Mouse (Mus musculus): ENCODE data around the gene Prim2. TPM values are rescaled to one million over a fixed set of nuclear protein-coding genes. Genes with fewer than 3 reads are reported as not detected.

Gene Prim2
- polyA plus RNA-seq, 1 experiment from 2014 or later, result 41.9 TPM

DNA sequence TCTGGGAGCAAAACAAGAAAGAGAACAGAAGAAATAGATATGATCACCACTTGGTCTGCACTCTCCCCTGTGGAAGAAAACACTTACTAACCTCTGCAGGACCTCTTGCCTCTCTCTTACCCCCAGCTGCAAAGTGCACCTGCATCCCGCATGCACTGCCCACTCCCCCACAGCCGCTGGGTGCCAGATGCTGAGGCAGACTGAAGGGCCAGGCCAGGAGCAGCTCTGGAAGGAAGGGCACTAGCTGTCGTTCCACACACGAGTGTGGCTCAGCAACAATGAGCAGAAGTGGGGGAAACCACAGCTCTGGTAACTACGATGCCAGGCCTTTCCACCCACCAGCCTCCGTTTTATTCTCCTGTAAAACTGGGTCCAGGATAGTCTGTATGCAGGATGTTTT lies 105.6 kb downstream of the Prim2 start:
- WGBS, result 78% methylated on average over 6 of the region's 6 CpGs
- Histone ChIP-seq H3K9me3 (ENCODE audit: control insufficient read depth, low read length) (no peaks in the 10 kb centered on the region), H3K9ac (ENCODE audit: low read length) (no peak overlapping the region), H3K4me2 (ENCODE audit: low read depth) (no peak overlapping the region), H3K36me3 (ENCODE audit: control insufficient read depth, insufficient read depth, low read length) (no peaks in the 10 kb centered on the region), H3K27ac (ENCODE audit: low read depth, low read length) (no peak overlapping the region), H3K4me1 (ENCODE audit: control insufficient read depth, insufficient read depth, low read length) (no peaks in the 10 kb centered on the region), H3K27me3 (ENCODE audit: control insufficient read depth, insufficient read depth, low read length) (no peaks in the 10 kb centered on the region), H3K4me3 (ENCODE audit: low read depth, low read length) (no peak overlapping the region)
- DNase-seq (ENCODE audit: low spot score), result no peak
- no peak for ATAC-seq (ENCODE audit: insufficient read depth, low FRiP score, low TSS enrichment)

DNA sequence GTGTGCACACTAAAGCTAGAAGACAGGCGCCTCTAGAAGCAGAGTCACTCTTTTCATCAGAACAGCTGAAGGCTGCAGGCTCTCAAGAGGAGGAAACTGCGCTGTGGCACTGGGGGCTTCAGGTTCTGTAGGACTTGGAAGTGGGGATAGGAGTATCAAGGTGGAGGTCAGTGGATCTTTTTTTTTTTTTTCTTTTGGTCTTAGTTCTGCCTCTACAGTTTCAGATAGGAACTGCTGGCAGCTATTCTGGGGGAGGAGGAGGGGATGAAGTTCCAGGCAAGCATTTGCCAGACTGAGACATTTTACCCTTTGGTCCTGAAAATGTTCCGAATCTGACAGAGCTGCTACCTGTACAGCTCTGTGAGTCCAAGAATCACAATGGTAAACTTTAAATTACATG lies 106.0 kb downstream of the Prim2 start:
- H3K9me3 ChIP-seq (ENCODE audit: control insufficient read depth, low read length), result no peaks in the 10 kb centered on the region
- no peak overlapping the region for H3K4me3 ChIP-seq (ENCODE audit: low read depth, low read length)
- no peak overlapping the region for H3K9ac ChIP-seq (ENCODE audit: low read length)
- DNase-seq (ENCODE audit: low spot score), result no peak
- H3K36me3 ChIP-seq (ENCODE audit: control insufficient read depth, insufficient read depth, low read length), result no peaks in the 10 kb centered on the region
- no peaks in the 10 kb centered on the region for H3K4me1 ChIP-seq (ENCODE audit: control insufficient read depth, insufficient read depth, low read length)
- ATAC-seq (ENCODE audit: insufficient read depth, low FRiP score, low TSS enrichment), result no peak
- H3K27me3 ChIP-seq (ENCODE audit: control insufficient read depth, insufficient read depth, low read length), result no peaks in the 10 kb centered on the region
- WGBS, result 85% methylated on average over 3 of the region's 3 CpGs
- H3K4me2 ChIP-seq (ENCODE audit: low read depth), result no peak overlapping the region
- H3K27ac ChIP-seq (ENCODE audit: low read depth, low read length), result no peak overlapping the region

DNA sequence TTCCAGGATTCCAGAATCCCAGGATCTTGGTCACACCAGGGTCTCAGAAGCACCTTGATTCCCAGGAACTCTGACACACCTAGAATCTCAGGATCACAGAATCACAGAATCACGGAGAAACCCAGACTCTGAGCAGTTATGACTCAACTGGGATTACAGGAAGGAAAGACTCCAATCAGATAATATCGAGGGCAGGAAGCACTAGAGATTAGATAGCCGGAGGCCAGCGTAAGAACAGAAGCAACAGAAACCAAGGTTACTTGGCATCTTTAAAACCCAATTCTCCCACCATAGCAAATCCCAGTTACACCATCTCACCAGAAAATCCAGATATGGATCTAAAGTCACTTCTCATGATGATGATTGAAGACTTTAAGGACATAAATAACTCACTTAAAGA lies 113.0 kb downstream of the Prim2 start:
- Histone ChIP-seq H3K36me3 (ENCODE audit: control insufficient read depth, insufficient read depth, low read length) (no peaks in the 10 kb centered on the region), H3K4me1 (ENCODE audit: control insufficient read depth, insufficient read depth, low read length) (no peaks in the 10 kb centered on the region), H3K9me3 (ENCODE audit: control insufficient read depth, low read length) (no peaks in the 10 kb centered on the region), H3K4me3 (ENCODE audit: low read depth, low read length) (no peak overlapping the region), H3K9ac (ENCODE audit: low read length) (no peak overlapping the region), H3K4me2 (ENCODE audit: low read depth) (no peak overlapping the region), H3K27ac (ENCODE audit: low read depth, low read length) (no peak overlapping the region), H3K27me3 (ENCODE audit: control insufficient read depth, insufficient read depth, low read length) (no peaks in the 10 kb centered on the region)
- 84% methylated on average over 4 of the region's 4 CpGs for WGBS
- DNase-seq (ENCODE audit: low spot score), result no peak
- ATAC-seq (ENCODE audit: insufficient read depth, low FRiP score, low TSS enrichment), result no peak

DNA sequence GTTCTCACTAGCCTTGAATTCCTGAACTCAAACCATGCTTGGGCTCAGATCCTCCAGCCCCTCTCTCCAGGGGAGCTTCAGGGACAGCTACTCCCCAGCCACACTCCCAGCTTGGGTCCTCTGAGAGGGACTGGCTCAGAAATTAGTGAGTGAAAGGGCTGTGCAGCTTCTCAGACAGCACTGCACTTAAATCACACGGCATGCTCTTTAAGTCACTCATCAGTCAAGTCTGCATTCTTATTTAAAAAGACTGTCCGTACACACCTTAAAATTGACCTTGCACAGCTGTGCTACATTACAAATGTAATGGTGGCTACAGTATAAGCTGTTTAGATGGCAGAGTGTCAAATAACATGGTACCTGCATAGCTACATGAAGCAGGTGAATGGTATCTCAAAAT lies 114.0 kb downstream of the Prim2 start:
- Histone ChIP-seq H3K4me1 (ENCODE audit: control insufficient read depth, insufficient read depth, low read length) (no peaks in the 10 kb centered on the region), H3K4me3 (ENCODE audit: low read depth, low read length) (no peak overlapping the region), H3K9ac (ENCODE audit: low read length) (no peak overlapping the region), H3K27ac (ENCODE audit: low read depth, low read length) (no peak overlapping the region), H3K4me2 (ENCODE audit: low read depth) (no peak overlapping the region), H3K36me3 (ENCODE audit: control insufficient read depth, insufficient read depth, low read length) (no peaks in the 10 kb centered on the region), H3K9me3 (ENCODE audit: control insufficient read depth, low read length) (no peaks in the 10 kb centered on the region), H3K27me3 (ENCODE audit: control insufficient read depth, insufficient read depth, low read length) (no peaks in the 10 kb centered on the region)
- ATAC-seq (ENCODE audit: insufficient read depth, low FRiP score, low TSS enrichment) (no peak), DNase-seq (ENCODE audit: low spot score) (no peak)
- WGBS, result 67% methylated on average over 2 of the region's 2 CpGs

DNA sequence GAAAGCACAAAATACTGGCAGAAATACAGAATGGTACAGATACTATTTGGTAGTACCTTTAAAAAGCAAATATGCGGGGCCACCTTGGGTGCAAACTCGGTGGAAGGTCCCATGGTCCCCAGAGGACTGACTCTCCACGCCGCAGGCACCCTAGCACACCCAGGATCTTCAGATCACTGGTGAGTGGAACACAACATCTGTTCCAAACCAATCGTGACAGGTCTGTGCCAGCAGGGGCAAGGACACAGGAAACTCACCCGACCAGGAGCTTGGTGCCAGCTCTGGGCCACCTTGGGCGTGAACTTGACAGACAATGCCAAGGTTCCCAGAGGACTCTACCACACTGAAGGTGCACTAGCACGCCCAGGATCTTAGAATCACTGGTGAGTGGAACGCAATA lies 118.2 kb downstream of the Prim2 start:
- no peak overlapping the region for H3K4me2 ChIP-seq (ENCODE audit: low read depth)
- H3K27ac ChIP-seq (ENCODE audit: low read depth, low read length), result no peak overlapping the region
- no peaks in the 10 kb centered on the region for H3K36me3 ChIP-seq (ENCODE audit: control insufficient read depth, insufficient read depth, low read length)
- DNase-seq (ENCODE audit: low spot score) (no peak), ATAC-seq (ENCODE audit: insufficient read depth, low FRiP score, low TSS enrichment) (no peak)
- no peaks in the 10 kb centered on the region for H3K27me3 ChIP-seq (ENCODE audit: control insufficient read depth, insufficient read depth, low read length)
- H3K4me3 ChIP-seq (ENCODE audit: low read depth, low read length), result no peak overlapping the region
- no peak overlapping the region for H3K9ac ChIP-seq (ENCODE audit: low read length)
- no peaks in the 10 kb centered on the region for H3K9me3 ChIP-seq (ENCODE audit: control insufficient read depth, low read length)
- no peaks in the 10 kb centered on the region for H3K4me1 ChIP-seq (ENCODE audit: control insufficient read depth, insufficient read depth, low read length)
- WGBS, result 93% methylated on average over 9 of the region's 9 CpGs

DNA sequence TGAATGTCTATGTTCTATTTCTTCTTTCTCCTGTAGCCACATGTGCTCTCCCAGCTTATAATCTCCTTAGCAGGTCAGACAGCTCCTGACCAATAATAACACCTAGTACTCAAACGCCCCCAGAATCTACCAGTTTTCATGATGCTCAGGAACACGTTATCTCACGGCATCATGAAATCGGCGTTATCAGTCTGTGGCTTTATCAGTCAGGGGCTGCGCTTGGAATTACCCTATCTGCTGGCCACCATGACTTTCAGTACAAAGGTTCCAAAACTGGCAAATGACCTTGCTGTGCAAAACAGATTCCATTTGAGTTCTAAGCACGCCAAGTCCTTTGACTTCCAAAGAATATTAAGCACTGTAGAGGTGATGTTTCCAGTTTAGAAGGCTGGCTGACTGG lies 127.9 kb downstream of the Prim2 start:
- no peaks in the 10 kb centered on the region for H3K4me1 ChIP-seq (ENCODE audit: control insufficient read depth, insufficient read depth, low read length)
- 92% methylated on average over 7 of the region's 7 CpGs for WGBS
- no peaks in the 10 kb centered on the region for H3K36me3 ChIP-seq (ENCODE audit: control insufficient read depth, insufficient read depth, low read length)
- H3K27me3 ChIP-seq (ENCODE audit: control insufficient read depth, insufficient read depth, low read length), result no peaks in the 10 kb centered on the region
- H3K9me3 ChIP-seq (ENCODE audit: control insufficient read depth, low read length), result no peaks in the 10 kb centered on the region
- H3K4me3 ChIP-seq (ENCODE audit: low read depth, low read length), result no peak overlapping the region
- H3K4me2 ChIP-seq (ENCODE audit: low read depth), result no peak overlapping the region
- ATAC-seq (ENCODE audit: insufficient read depth, low FRiP score, low TSS enrichment) (no peak), DNase-seq (ENCODE audit: low spot score) (no peak)
- H3K27ac ChIP-seq (ENCODE audit: low read depth, low read length), result no peak overlapping the region
- no peak overlapping the region for H3K9ac ChIP-seq (ENCODE audit: low read length)

DNA sequence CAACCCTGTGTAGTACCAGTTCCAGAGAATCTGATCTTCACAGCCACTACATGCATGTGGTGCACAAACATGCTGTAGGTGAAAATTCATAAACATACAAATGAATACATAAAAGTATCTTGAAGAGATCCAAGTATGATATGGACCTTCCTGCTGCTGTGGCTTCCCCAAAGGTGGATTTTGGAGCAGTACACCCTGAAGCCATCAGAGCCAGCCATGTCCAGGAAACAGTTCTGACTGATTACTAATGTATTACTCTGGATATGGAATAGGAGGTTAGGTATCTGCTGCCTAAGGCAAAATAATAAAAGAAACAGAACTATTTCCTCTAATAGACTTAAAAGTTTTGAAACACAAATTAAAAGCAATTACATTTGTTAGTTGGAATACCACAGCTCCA lies 131.6 kb downstream of the Prim2 start:
- H3K27ac ChIP-seq (ENCODE audit: low read depth, low read length), result no peak overlapping the region
- H3K4me2 ChIP-seq (ENCODE audit: low read depth), result no peak overlapping the region
- ATAC-seq (ENCODE audit: insufficient read depth, low FRiP score, low TSS enrichment) (no peak), DNase-seq (ENCODE audit: low spot score) (no peak)
- H3K9me3 ChIP-seq (ENCODE audit: control insufficient read depth, low read length), result no peaks in the 10 kb centered on the region
- H3K9ac ChIP-seq (ENCODE audit: low read length), result no peak overlapping the region
- no peaks in the 10 kb centered on the region for H3K27me3 ChIP-seq (ENCODE audit: control insufficient read depth, insufficient read depth, low read length)
- H3K36me3 ChIP-seq (ENCODE audit: control insufficient read depth, insufficient read depth, low read length), result no peaks in the 10 kb centered on the region
- H3K4me3 ChIP-seq (ENCODE audit: low read depth, low read length), result no peak overlapping the region
- H3K4me1 ChIP-seq (ENCODE audit: control insufficient read depth, insufficient read depth, low read length), result no peaks in the 10 kb centered on the region

DNA sequence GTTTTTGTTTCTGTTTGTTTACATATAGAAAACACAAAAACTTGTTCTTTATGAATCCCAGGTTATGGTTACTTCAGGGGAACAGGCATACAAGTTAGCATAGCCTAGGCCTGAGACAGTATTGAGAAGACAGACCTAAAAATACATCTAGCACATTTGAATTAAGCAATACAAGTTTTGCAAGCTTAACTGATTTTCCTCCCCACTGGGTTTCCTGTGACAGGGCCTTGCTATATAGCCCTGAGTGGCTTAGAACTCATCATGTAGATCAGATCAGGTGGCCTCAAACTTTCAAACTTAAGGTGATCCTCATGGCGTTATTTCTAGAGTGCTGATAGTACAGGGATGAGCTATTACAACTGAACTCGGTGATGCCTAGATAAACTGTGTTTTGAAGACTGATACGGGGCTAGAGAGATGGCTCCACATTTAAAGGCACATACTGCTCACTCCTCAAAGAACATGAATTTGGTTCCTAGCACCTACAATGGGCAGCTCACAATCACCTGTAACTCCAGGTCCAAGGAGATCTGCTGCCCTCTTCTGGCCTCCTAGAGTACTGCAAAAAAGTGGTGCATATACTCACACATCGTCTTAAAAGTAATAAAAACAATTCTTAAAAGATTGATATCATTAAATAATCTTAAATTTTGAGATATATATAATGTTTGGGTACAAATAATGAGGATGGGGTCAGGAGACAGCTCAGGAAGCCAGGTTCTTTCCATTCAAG lies 133.2 kb downstream of the Prim2 start:
- H3K4me2 ChIP-seq (ENCODE audit: low read depth), result no peak overlapping the region
- no peaks in the 10 kb centered on the region for H3K27me3 ChIP-seq (ENCODE audit: control insufficient read depth, insufficient read depth, low read length)
- no peaks in the 10 kb centered on the region for H3K36me3 ChIP-seq (ENCODE audit: control insufficient read depth, insufficient read depth, low read length)
- WGBS, result 95% methylated on average over 4 of the region's 4 CpGs
- no peak overlapping the region for H3K9ac ChIP-seq (ENCODE audit: low read length)
- ATAC-seq (ENCODE audit: insufficient read depth, low FRiP score, low TSS enrichment) (no peak), DNase-seq (ENCODE audit: low spot score) (no peak)
- H3K27ac ChIP-seq (ENCODE audit: low read depth, low read length), result no peak overlapping the region
- no peaks in the 10 kb centered on the region for H3K9me3 ChIP-seq (ENCODE audit: control insufficient read depth, low read length)
- no peak overlapping the region for H3K4me3 ChIP-seq (ENCODE audit: low read depth, low read length)
- no peaks in the 10 kb centered on the region for H3K4me1 ChIP-seq (ENCODE audit: control insufficient read depth, insufficient read depth, low read length)

DNA sequence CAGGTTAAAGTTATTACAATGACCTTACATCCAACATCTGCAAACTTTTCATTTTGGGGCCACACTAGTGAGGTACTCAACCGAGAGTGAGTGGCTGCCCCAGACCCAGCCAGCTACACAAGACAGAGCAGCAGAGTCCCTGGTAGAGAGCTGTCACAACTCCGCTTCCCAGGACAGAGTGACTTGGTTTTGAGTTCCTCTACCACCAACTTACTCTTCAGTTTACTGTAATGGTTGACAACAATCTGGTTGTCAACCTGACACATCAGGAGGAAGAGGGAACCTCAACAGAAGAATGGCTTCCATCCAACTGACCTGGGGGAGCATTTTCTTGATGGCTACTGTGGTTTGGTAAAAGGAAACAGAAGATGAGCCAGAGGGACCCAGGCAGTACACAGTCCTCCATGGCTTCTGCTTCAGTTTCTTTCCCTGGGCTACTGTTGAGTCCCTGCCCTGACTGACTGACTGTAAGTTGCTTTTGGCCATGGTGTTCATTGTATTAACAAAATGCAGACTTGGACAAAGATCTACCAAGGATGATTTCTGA lies 134.4 kb downstream of the Prim2 start:
- Histone ChIP-seq H3K4me2 (ENCODE audit: low read depth) (no peak overlapping the region), H3K9me3 (ENCODE audit: control insufficient read depth, low read length) (no peaks in the 10 kb centered on the region), H3K4me3 (ENCODE audit: low read depth, low read length) (no peak overlapping the region), H3K27ac (ENCODE audit: low read depth, low read length) (no peak overlapping the region), H3K9ac (ENCODE audit: low read length) (no peak overlapping the region), H3K4me1 (ENCODE audit: control insufficient read depth, insufficient read depth, low read length) (no peaks in the 10 kb centered on the region), H3K36me3 (ENCODE audit: control insufficient read depth, insufficient read depth, low read length) (no peaks in the 10 kb centered on the region), H3K27me3 (ENCODE audit: control insufficient read depth, insufficient read depth, low read length) (no peaks in the 10 kb centered on the region)
- DNase-seq (ENCODE audit: low spot score), result no peak
- WGBS, result 81% methylated on average over 2 of the region's 2 CpGs
- no peak for ATAC-seq (ENCODE audit: insufficient read depth, low FRiP score, low TSS enrichment)

Data from neural tube, embryonic 11.5 days (tissue).